Mouse (Mus musculus): ENCODE measurements around the gene Hist1h2af.
"Not testable (repeated sequence)": the region's sequence is repeated elsewhere in the genome, so short reads cannot be mapped to it uniquely, and the experiment has no call there.

- not testable (repeated sequence) for TF ChIP-seq CTCF (IDR thresholded peaks at IDR 0.05; ENCODE audit: low read depth, low read length); POLR2A (IDR thresholded peaks at IDR 0.05; ENCODE audit: borderline replicate concordance, low read depth, low read length)
Measured at GRCm38 (mm10) chr13:23571504-23572217, 38.0 kb downstream of the Hist1h2af start.
